Mouse (Mus musculus): ENCODE results near the gene Trappc3.

- TF ChIP-seq CTCF (IDR thresholded peaks at IDR 0.05; ENCODE audit: control insufficient read depth, insufficient read depth, insufficient replicate concordance, low read depth, low read length) (peak; percentile 91; the same call in 1 of the 2 replicates), POLR2A (IDR thresholded peaks at IDR 0.05; ENCODE audit: control insufficient read depth, low read depth, low read length) (peak; percentile 72)
These were observed at the start of gene Trappc3 for GRCm38 (mm10) chr4:126262119-126262807.
